Mouse (Mus musculus): ENCODE results near the gene Phlda3. TPM values are rescaled to one million over a fixed set of nuclear protein-coding genes. Genes with fewer than 3 reads are reported as not detected.

Phlda3 gene
- polyA plus RNA-seq, 1 experiment = 17.5 TPM

DNA sequence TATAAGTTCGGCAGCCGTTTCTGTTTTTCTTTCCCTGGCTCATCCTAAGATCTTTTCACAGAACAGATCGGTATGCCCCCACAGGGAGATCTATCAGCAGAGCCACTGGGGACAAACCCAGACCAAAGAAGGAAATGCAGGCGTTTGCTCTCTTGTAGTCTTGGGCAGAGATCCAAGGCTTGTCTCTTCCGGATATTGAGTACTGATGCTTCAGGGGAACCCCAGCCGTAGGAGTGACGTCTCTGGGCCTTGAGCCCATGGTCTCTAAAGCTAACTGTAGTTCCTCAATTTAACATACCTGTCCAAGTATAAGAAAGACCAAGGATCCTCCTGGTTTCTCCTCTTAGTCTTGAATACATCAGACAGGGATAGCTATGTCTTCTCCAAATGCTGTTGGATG is 40.0 kb upstream of the Phlda3 start:
- 0 out of 2 replicates have a peak overlapping the region, but pooled peaks have one; percentile 35 for H3K27ac ChIP-seq (ENCODE audit: insufficient read depth, low read length)
- TF ChIP-seq CTCF (IDR thresholded peaks at IDR 0.05; ENCODE audit: extremely low read depth, insufficient read depth, insufficient read length, insufficient replicate concordance) = no peak
- no peak for TF ChIP-seq POLR2A (IDR thresholded peaks at IDR 0.05; ENCODE audit: low read depth, low read length)
- no peak overlapping the region for H3K4me3 ChIP-seq (ENCODE audit: extremely low read depth, insufficient read depth, insufficient read length)
- WGBS = 12% methylated on average over 7 of the region's 7 CpGs
- no peaks in the 10 kb centered on the region for H3K27me3 ChIP-seq (ENCODE audit: control insufficient read depth, insufficient read depth, low read length)
- peak; percentile 53 to 76 for DNase-seq (ENCODE audit: low read depth in 1 of 2, low spot score in 2 of 2)
- no peaks in the 10 kb centered on the region for H3K36me3 ChIP-seq (ENCODE audit: control insufficient read depth, insufficient read depth, low read length)
- H3K4me1 ChIP-seq (ENCODE audit: control insufficient read depth, insufficient read depth, insufficient read length) = peaks cover 16% of the 10 kb centered on the region; the same call in 1 of the 2 replicates

DNA sequence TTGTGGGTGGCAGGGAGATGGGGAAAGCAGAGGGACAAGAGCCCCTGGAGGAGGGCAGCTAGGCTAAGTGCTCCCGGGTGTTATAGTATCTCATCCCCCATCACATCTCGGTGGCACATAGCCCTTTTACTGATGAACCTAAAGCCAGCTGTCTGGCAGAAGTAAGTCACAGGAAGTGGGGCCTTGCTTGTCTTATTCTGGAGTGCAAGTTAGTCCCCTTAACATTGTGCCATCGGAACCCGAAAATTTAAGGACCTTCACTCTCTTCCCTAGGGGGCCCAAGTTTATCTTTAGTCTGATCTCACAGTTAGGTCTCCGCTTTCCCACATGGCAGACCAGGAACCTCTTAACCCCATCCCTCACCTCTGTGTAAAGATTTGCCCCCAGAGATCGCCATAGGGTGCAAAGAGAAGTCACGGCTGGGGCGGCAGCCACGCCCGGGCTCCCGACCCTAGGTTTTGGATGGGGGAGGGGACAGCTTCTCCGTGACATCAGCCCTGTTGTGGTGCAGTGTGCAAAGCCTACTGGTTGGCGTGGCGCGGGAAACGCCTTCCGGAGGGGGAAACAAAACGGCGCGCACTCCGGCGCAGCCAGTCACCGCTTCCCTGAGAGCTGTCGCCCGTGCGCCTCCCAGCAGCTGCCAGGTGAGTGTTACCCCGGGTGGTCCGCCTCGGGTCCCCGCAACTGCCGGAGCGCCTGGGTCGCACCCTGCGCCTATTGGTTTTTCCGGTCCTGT is 37.1 kb upstream of the Phlda3 start:
- DNase-seq (ENCODE audit: low read depth in 1 of 2, low spot score in 2 of 2) = peak; percentile 84
- no peak for TF ChIP-seq CTCF (IDR thresholded peaks at IDR 0.05; ENCODE audit: extremely low read depth, insufficient read depth, insufficient read length, insufficient replicate concordance)
- peak; percentile 78 for TF ChIP-seq POLR2A (IDR thresholded peaks at IDR 0.05; ENCODE audit: low read depth, low read length)
- Histone ChIP-seq H3K4me3 (ENCODE audit: extremely low read depth, insufficient read depth, insufficient read length) (peak overlapping the region; percentile 79), H3K27me3 (ENCODE audit: control insufficient read depth, insufficient read depth, low read length) (no peaks in the 10 kb centered on the region), H3K27ac (ENCODE audit: insufficient read depth, low read length) (peak overlapping the region; percentile 88), H3K36me3 (ENCODE audit: control insufficient read depth, insufficient read depth, low read length) (no peaks in the 10 kb centered on the region), H3K4me1 (ENCODE audit: control insufficient read depth, insufficient read depth, insufficient read length) (peaks cover 16% of the 10 kb centered on the region; the same call in 1 of the 2 replicates)
- 1% methylated on average over 35 of the region's 35 CpGs for WGBS

- Histone ChIP-seq H3K4me1 (ENCODE audit: control insufficient read depth, insufficient read depth, insufficient read length) (peaks cover 16% of the 10 kb centered on the region; the same call in 1 of the 2 replicates), H3K27me3 (ENCODE audit: control insufficient read depth, insufficient read depth, low read length) (no peaks in the 10 kb centered on the region), H3K4me3 (ENCODE audit: extremely low read depth, insufficient read depth, insufficient read length) (peak overlapping the region; percentile 79), H3K36me3 (ENCODE audit: control insufficient read depth, insufficient read depth, low read length) (no peaks in the 10 kb centered on the region), H3K27ac (ENCODE audit: insufficient read depth, low read length) (peak overlapping the region; percentile 88)
- TF ChIP-seq POLR2A (IDR thresholded peaks at IDR 0.05; ENCODE audit: low read depth, low read length) = no peak
- TF ChIP-seq CTCF (IDR thresholded peaks at IDR 0.05; ENCODE audit: extremely low read depth, insufficient read depth, insufficient read length, insufficient replicate concordance) = no peak
- WGBS = under 1% methylated on average over 11 of the region's 11 CpGs
- no peak for DNase-seq (ENCODE audit: low read depth in 1 of 2, low spot score in 2 of 2)
Measured at GRCm38 (mm10) chr1:135729367-135729713, 36.6 kb upstream of the Phlda3 start.

GRCm38 (mm10) chr1:135729821-135730220 is 36.1 kb upstream of the Phlda3 start:
- no peak for DNase-seq (ENCODE audit: low read depth in 1 of 2, low spot score in 2 of 2)
- Histone ChIP-seq H3K4me3 (ENCODE audit: extremely low read depth, insufficient read depth, insufficient read length) (peak overlapping the region; percentile 79), H3K27ac (ENCODE audit: insufficient read depth, low read length) (peak overlapping the region; percentile 88; the same call in 1 of the 2 replicates), H3K36me3 (ENCODE audit: control insufficient read depth, insufficient read depth, low read length) (no peaks in the 10 kb centered on the region), H3K27me3 (ENCODE audit: control insufficient read depth, insufficient read depth, low read length) (no peaks in the 10 kb centered on the region), H3K4me1 (ENCODE audit: control insufficient read depth, insufficient read depth, insufficient read length) (peaks cover 16% of the 10 kb centered on the region; the same call in 1 of the 2 replicates)
- WGBS = 19% methylated on average over 4 of the region's 4 CpGs
- TF ChIP-seq CTCF (IDR thresholded peaks at IDR 0.05; ENCODE audit: extremely low read depth, insufficient read depth, insufficient read length, insufficient replicate concordance) (no peak), POLR2A (IDR thresholded peaks at IDR 0.05; ENCODE audit: low read depth, low read length) (no peak)

GRCm38 (mm10) chr1:135730296-135730695 is 35.6 kb upstream of the Phlda3 start:
- H3K27ac ChIP-seq (ENCODE audit: insufficient read depth, low read length) = peak overlapping the region; percentile 27
- H3K27me3 ChIP-seq (ENCODE audit: control insufficient read depth, insufficient read depth, low read length) = no peaks in the 10 kb centered on the region
- TF ChIP-seq CTCF (IDR thresholded peaks at IDR 0.05; ENCODE audit: extremely low read depth, insufficient read depth, insufficient read length, insufficient replicate concordance) = no peak
- no peak for TF ChIP-seq POLR2A (IDR thresholded peaks at IDR 0.05; ENCODE audit: low read depth, low read length)
- H3K4me3 ChIP-seq (ENCODE audit: extremely low read depth, insufficient read depth, insufficient read length) = peak overlapping the region; percentile 79; the same call in 1 of the 2 replicates
- H3K4me1 ChIP-seq (ENCODE audit: control insufficient read depth, insufficient read depth, insufficient read length) = peaks cover 16% of the 10 kb centered on the region; the same call in 1 of the 2 replicates
- no peak for DNase-seq (ENCODE audit: low read depth in 1 of 2, low spot score in 2 of 2)
- H3K36me3 ChIP-seq (ENCODE audit: control insufficient read depth, insufficient read depth, low read length) = no peaks in the 10 kb centered on the region
- WGBS = 32% methylated on average over 3 of the region's 3 CpGs

- 56% methylated on average over 7 of the region's 7 CpGs for WGBS
- no peak for TF ChIP-seq POLR2A (IDR thresholded peaks at IDR 0.05; ENCODE audit: low read depth, low read length)
- Histone ChIP-seq H3K27me3 (ENCODE audit: control insufficient read depth, insufficient read depth, low read length) (no peaks in the 10 kb centered on the region), H3K36me3 (ENCODE audit: control insufficient read depth, insufficient read depth, low read length) (no peaks in the 10 kb centered on the region), H3K27ac (ENCODE audit: insufficient read depth, low read length) (peak overlapping the region; percentile 22), H3K4me1 (ENCODE audit: control insufficient read depth, insufficient read depth, insufficient read length) (peaks cover 10% of the 10 kb centered on the region; the same call in 1 of the 2 replicates), H3K4me3 (ENCODE audit: extremely low read depth, insufficient read depth, insufficient read length) (no peak overlapping the region)
- DNase-seq (ENCODE audit: low read depth in 1 of 2, low spot score in 2 of 2) = no peak
Measured at GRCm38 (mm10) chr1:135731393-135731792, 34.5 kb upstream of the Phlda3 start.
